Mouse (Mus musculus): ENCODE data around the gene Lnx1. TPM values are rescaled to one million over a fixed set of nuclear protein-coding genes. Genes with fewer than 3 reads are reported as not detected.

The Lnx1 gene
- total and polyA plus RNA-seq, 2 experiments from 2014 or later = 17.8 to 32.0 TPM

GRCm38 (mm10) chr5:74703741-74704459 is 1.2 kb upstream of the Lnx1 start:
- Histone ChIP-seq H3K36me3 (ENCODE audit: insufficient read depth, low read length) (no peaks in the 10 kb centered on the region), H3K27me3 (ENCODE audit: insufficient read depth, low read length) (no peaks in the 10 kb centered on the region), H3K9ac (replicated peaks; ENCODE audit: low read length) (peak overlapping the region; percentile 1; the same call in 1 of the 2 replicates), H3K4me2 (ENCODE audit: low read depth, low read length) (peak overlapping the region; percentile 58), H3K9me3 (ENCODE audit: low read length) (no peaks in the 10 kb centered on the region), H3K4me3 (ENCODE audit: low read length) (peak overlapping the region; percentile 31), H3K27ac (no peak overlapping the region), H3K4me1 (ENCODE audit: insufficient read depth, low read length) (0 out of 2 replicates have a peak, but pooled peaks cover 6% of the 10 kb centered on the region)
- no peak for TF ChIP-seq CTCF (IDR thresholded peaks at IDR 0.05; ENCODE audit: low read depth)
- ATAC-seq = peak; percentile 79
- DNase-seq (ENCODE audit: low spot score) = peak; percentile 48
- WGBS = 13% methylated on average over 17 of the region's 17 CpGs

- ATAC-seq = no peak
- no peak for TF ChIP-seq CTCF (IDR thresholded peaks at IDR 0.05; ENCODE audit: low read depth)
Measured at GRCm38 (mm10) chr5:74700918-74701317, 1.8 kb downstream of the Lnx1 start.

DNA sequence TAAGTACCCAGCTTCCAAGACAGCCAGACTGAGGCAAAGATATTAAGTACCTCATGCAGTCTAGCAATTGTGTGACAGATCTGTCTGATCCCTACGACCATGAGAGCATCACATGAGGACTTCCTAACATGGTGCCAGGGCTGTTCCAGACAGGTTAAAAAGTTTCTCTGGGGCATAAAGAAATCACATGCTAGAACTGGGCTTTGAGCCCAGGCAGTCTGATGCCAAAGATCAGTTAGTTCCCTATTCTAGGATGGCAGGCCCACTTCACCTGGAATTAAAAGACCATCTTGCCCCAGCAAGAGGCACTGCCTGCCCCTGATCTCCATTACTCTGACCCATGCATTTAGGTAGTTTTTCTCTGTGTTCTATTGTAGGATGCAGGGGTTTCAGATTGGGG is 3.0 kb downstream of the Lnx1 start:
- Histone ChIP-seq H3K36me3 (ENCODE audit: insufficient read depth, low read length) (no peaks in the 10 kb centered on the region), H3K4me2 (ENCODE audit: low read depth, low read length) (no peak overlapping the region), H3K4me1 (ENCODE audit: insufficient read depth, low read length) (0 out of 2 replicates have a peak, but pooled peaks cover 4% of the 10 kb centered on the region), H3K27me3 (ENCODE audit: insufficient read depth, low read length) (no peaks in the 10 kb centered on the region), H3K4me3 (ENCODE audit: low read length) (no peak overlapping the region), H3K27ac (no peak overlapping the region), H3K9me3 (ENCODE audit: low read length) (no peaks in the 10 kb centered on the region), H3K9ac (replicated peaks; ENCODE audit: low read length) (no peak overlapping the region)
- WGBS = 68% methylated on average over 1 of the region's 1 CpGs
- no peak for TF ChIP-seq CTCF (IDR thresholded peaks at IDR 0.05; ENCODE audit: low read depth)
- DNase-seq (ENCODE audit: low spot score) (no peak), ATAC-seq (no peak)

More at GRCm38 (mm10) chr5:74700918-74701317, 1.8 kb downstream of the Lnx1 start:
- H3K27ac ChIP-seq = no peak overlapping the region
- H3K36me3 ChIP-seq (ENCODE audit: insufficient read depth, low read length) = no peaks in the 10 kb centered on the region
- WGBS = 71% methylated on average over 2 of the region's 2 CpGs
- no peaks in the 10 kb centered on the region for H3K27me3 ChIP-seq (ENCODE audit: insufficient read depth, low read length)
- 0 out of 2 replicates have a peak, but pooled peaks cover 6% of the 10 kb centered on the region for H3K4me1 ChIP-seq (ENCODE audit: insufficient read depth, low read length)
- H3K9ac ChIP-seq (replicated peaks; ENCODE audit: low read length) = no peak overlapping the region
- DNase-seq (ENCODE audit: low spot score) = no peak
- no peaks in the 10 kb centered on the region for H3K9me3 ChIP-seq (ENCODE audit: low read length)
- H3K4me3 ChIP-seq (ENCODE audit: low read length) = no peak overlapping the region
- no peak overlapping the region for H3K4me2 ChIP-seq (ENCODE audit: low read depth, low read length)

DNA sequence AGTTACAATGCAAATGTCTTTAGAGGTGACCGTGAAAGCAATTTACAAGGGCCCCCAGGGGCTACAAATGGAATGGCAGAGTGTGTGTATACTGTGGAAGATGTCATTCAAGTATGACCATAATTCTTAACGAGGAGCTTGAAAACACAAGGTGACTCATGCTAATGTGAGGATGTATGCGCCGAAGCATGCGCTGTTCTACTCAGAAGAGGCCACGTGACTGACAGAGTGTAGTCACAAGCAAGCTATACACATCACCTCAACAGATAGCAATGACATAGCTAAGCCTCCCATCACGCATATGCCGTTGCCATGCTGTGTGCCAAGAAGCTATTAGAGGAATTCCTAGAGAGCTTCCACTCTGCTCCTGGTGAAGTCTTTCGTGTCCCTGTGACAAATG is 5.2 kb downstream of the Lnx1 start:
- no peaks in the 10 kb centered on the region for H3K36me3 ChIP-seq (ENCODE audit: insufficient read depth, low read length)
- H3K27me3 ChIP-seq (ENCODE audit: insufficient read depth, low read length) = no peaks in the 10 kb centered on the region
- no peak overlapping the region for H3K4me2 ChIP-seq (ENCODE audit: low read depth, low read length)
- H3K9me3 ChIP-seq (ENCODE audit: low read length) = no peaks in the 10 kb centered on the region
- 78% methylated on average over 9 of the region's 9 CpGs for WGBS
- no peak overlapping the region for H3K9ac ChIP-seq (replicated peaks; ENCODE audit: low read length)
- H3K4me1 ChIP-seq (ENCODE audit: insufficient read depth, low read length) = no peaks in the 10 kb centered on the region
- DNase-seq (ENCODE audit: low spot score) (no peak), ATAC-seq (0 out of 2 replicates have a peak, but pooled peaks have one; percentile 66)
- H3K4me3 ChIP-seq (ENCODE audit: low read length) = no peak overlapping the region
- TF ChIP-seq CTCF (IDR thresholded peaks at IDR 0.05; ENCODE audit: low read depth) = no peak
- no peak overlapping the region for H3K27ac ChIP-seq

DNA sequence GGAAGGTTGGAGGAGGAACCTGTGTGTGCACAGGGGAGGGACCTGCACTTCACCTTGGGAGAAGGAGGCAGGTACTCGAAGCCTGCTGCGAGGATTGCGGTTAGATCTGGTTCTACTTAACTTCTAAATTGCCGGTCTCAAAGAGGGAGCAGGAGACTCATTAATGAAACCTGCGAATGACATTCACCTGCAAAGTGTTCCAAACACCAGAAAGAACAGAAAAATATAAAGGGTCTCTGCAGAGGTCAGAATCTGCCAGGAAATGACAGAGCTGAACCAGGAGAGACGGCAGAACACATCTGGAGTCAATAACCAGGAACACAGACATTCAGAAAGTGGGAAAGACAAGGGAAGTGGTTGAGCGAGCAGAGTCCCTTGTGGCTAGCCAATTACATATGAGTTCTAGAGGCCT is 8.3 kb downstream of the Lnx1 start:
- no peak overlapping the region for H3K9ac ChIP-seq (replicated peaks; ENCODE audit: low read length)
- H3K36me3 ChIP-seq (ENCODE audit: insufficient read depth, low read length) = no peaks in the 10 kb centered on the region
- no peaks in the 10 kb centered on the region for H3K9me3 ChIP-seq (ENCODE audit: low read length)
- DNase-seq (ENCODE audit: low spot score) (no peak), ATAC-seq (no peak)
- no peaks in the 10 kb centered on the region for H3K4me1 ChIP-seq (ENCODE audit: insufficient read depth, low read length)
- TF ChIP-seq CTCF (IDR thresholded peaks at IDR 0.05; ENCODE audit: low read depth) = no peak
- WGBS = 78% methylated on average over 7 of the region's 7 CpGs
- no peaks in the 10 kb centered on the region for H3K27me3 ChIP-seq (ENCODE audit: insufficient read depth, low read length)
- no peak overlapping the region for H3K4me3 ChIP-seq (ENCODE audit: low read length)
- no peak overlapping the region for H3K27ac ChIP-seq
- H3K4me2 ChIP-seq (ENCODE audit: low read depth, low read length) = no peak overlapping the region

DNA sequence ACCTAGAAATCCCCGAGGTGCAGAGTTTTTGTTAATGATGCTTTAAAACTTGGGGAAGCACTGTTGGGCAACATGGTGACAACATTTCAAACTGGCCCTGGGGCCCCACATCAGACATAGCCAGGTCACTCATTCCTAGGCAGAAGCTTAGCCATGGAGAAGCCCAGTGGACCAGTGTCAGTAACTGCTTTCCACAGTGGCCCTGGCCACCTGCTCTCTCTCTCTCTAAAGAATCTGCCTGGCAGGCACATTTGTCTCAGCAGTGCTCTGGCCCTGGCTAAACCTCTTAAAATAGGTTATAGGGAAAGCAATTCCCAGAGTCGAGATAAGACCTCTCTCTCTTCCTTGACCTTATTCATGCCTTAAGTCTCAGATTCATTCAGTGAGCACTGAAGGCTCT is 8.9 kb downstream of the Lnx1 start:
- Histone ChIP-seq H3K9ac (replicated peaks; ENCODE audit: low read length) (no peak overlapping the region), H3K36me3 (ENCODE audit: insufficient read depth, low read length) (no peaks in the 10 kb centered on the region), H3K4me1 (ENCODE audit: insufficient read depth, low read length) (no peaks in the 10 kb centered on the region), H3K9me3 (ENCODE audit: low read length) (no peaks in the 10 kb centered on the region), H3K27me3 (ENCODE audit: insufficient read depth, low read length) (no peaks in the 10 kb centered on the region), H3K4me2 (ENCODE audit: low read depth, low read length) (no peak overlapping the region), H3K4me3 (ENCODE audit: low read length) (no peak overlapping the region), H3K27ac (no peak overlapping the region)
- no peak for ATAC-seq
- 74% methylated on average over 2 of the region's 2 CpGs for WGBS
- DNase-seq (ENCODE audit: low spot score) = no peak
- no peak for TF ChIP-seq CTCF (IDR thresholded peaks at IDR 0.05; ENCODE audit: low read depth)

DNA sequence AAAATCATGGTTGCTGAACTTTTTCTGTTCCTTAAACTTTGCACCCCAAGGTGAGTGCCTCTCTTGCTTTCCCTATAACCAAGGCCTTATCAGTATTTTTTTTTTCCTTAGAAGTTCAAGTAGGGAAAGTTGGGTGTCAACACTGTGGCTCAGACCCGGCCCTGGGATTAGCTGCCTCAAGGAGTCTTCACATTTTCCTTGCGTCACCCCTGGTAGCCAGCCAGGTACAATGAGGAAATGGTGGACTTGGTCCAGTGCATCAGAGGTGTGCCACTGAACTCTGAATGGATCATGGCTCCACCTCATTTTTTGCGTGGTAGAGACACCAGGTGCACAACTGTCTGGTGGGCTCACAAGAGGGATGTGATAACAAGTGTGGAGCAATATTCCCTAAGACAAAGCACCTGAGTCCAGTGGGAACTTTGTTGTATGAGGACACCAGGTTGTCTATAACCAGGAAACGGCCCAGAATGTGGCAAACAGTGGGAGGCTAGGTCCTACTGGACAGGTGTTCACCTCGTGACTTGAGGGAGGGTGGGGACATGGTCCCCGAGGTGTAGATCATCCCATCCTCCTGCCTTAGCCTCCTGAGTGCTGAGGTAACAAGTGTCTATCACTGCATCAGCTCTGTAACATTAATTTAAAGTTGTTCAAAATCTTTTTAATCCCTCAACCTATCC is 10.2 kb downstream of the Lnx1 start:
- ATAC-seq (no peak), DNase-seq (ENCODE audit: low spot score) (no peak)
- TF ChIP-seq CTCF (IDR thresholded peaks at IDR 0.05; ENCODE audit: low read depth) = no peak
- no peak overlapping the region for H3K9ac ChIP-seq (replicated peaks; ENCODE audit: low read length)
- H3K36me3 ChIP-seq (ENCODE audit: insufficient read depth, low read length) = no peaks in the 10 kb centered on the region
- H3K27ac ChIP-seq = no peak overlapping the region
- no peaks in the 10 kb centered on the region for H3K27me3 ChIP-seq (ENCODE audit: insufficient read depth, low read length)
- H3K4me2 ChIP-seq (ENCODE audit: low read depth, low read length) = no peak overlapping the region
- H3K4me1 ChIP-seq (ENCODE audit: insufficient read depth, low read length) = no peaks in the 10 kb centered on the region
- 82% methylated on average over 6 of the region's 6 CpGs for WGBS
- no peak overlapping the region for H3K4me3 ChIP-seq (ENCODE audit: low read length)
- H3K9me3 ChIP-seq (ENCODE audit: low read length) = no peaks in the 10 kb centered on the region
